Mouse (Mus musculus) liver, embryonic 14.5 days (tissue): ENCODE measurements around the gene Smarcd3. TPM values are rescaled to one million over a fixed set of nuclear protein-coding genes. Genes with fewer than 3 reads are reported as not detected.

Experiments used
- ATAC-seq: fragments of 200-750 bp; cut with Nextera tagmentation; 2 replicates; pipeline ENCODE4 v1.8.0; 2017; ENCODE audit warnings: moderate number of reproducible peaks, mild to moderate bottlenecking, moderate library complexity; ENCODE audit not compliant: insufficient read depth
- DNase-seq, 3 experiments: peaks; one replicate each; pipeline ENCODE4 v3.0.0-alpha.2; 2012 to 2013; ENCODE audit warnings: low read depth in 3 of 3, low spot score in 3 of 3
- H3K27ac ChIP-seq: fragments of 300-500 bp; sonication (generic); 2 replicates; pipeline ENCODE4 v1.5.1; 2014; ENCODE audit warnings: moderate library complexity, mild to moderate bottlenecking, control low read depth, inconsistent platforms
- H3K27me3 ChIP-seq: fragments of 300-500 bp; sonication (generic); 2 replicates; pipeline ENCODE4 v1.6.1; 2014; ENCODE audit warnings: mild to moderate bottlenecking, low read length, moderate library complexity; ENCODE audit not compliant: control insufficient read depth, insufficient read depth
- H3K36me3 ChIP-seq: fragments of 300-500 bp; sonication (generic); replicated peaks from 2 replicates; pipeline ENCODE4 v1.6.1; 2014; ENCODE audit warnings: low read depth; ENCODE audit not compliant: control insufficient read depth, insufficient read depth
- H3K4me1 ChIP-seq, 2 experiments: fragments of 200-500 bp in 1 of 2; fragments of 300-500 bp in 1 of 2; sonication (generic) in 1 of 2; replicated peaks; 2 replicates each; pipeline ENCODE4 v1.6.1; 2012 to 2014; ENCODE audit warnings: antibody characterized with exemption in 1 of 2, inconsistent platforms in 1 of 2, low read length in 1 of 2; ENCODE audit not compliant: control insufficient read depth in 2 of 2, insufficient read depth in 2 of 2
- H3K4me2 ChIP-seq: fragments of 300-500 bp; sonication (generic); 2 replicates; pipeline ENCODE4 v1.6.1; 2014; ENCODE audit warnings: low read depth, mild to moderate bottlenecking, control low read depth, moderate library complexity
- H3K4me3 ChIP-seq, 2 experiments: fragments of 200-500 bp in 1 of 2; fragments of 300-500 bp in 1 of 2; sonication (generic) in 1 of 2; 2 replicates each; pipeline ENCODE4 v1.5.1; 2012 to 2014; ENCODE audit warnings: low read depth in 2 of 2, low read length in 2 of 2, mild to moderate bottlenecking in 2 of 2, control low read depth in 1 of 2, inconsistent platforms in 1 of 2, moderate library complexity in 1 of 2; ENCODE audit not compliant: insufficient read depth in 1 of 2
- H3K9ac ChIP-seq: fragments of 300-500 bp; sonication (generic); replicated peaks from 2 replicates; pipeline ENCODE4 v1.6.1; 2014; ENCODE audit warnings: mild to moderate bottlenecking, control low read depth, moderate library complexity
- H3K9me3 ChIP-seq: fragments of 300-500 bp; sonication (generic); 2 replicates; pipeline ENCODE4 v1.6.1; 2016; ENCODE audit warnings: low read length, mixed read lengths; ENCODE audit not compliant: control insufficient read depth
- CTCF ChIP-seq: IDR thresholded peaks from 2 replicates; pipeline ENCODE4 v1.5.1; 2016; ENCODE audit warnings: antibody characterized with exemption, low read depth, control low read depth
- EP300 ChIP-seq: IDR thresholded peaks from 2 replicates; pipeline ENCODE4 v1.6.1; 2016; ENCODE audit warnings: antibody characterized with exemption, low read depth
- WGBS: fragments of 180-500 bp; shearing (Covaris S2); extraction: QIAGEN DNeasy Blood & Tissue Kit; methylation state at CpG from one replicate; pipeline ENCODE4 v1.1.7; 2014; ENCODE audit not compliant: insufficient replicate concordance; 5-methylcytosine and 5-hydroxymethylcytosine counted together
- polyA plus RNA-seq, 2 experiments: library from polyadenylated mRNA; depleted of rRNA in 1 of 2; stranded (reverse) in 1 of 2; unstranded in 1 of 2; fragments of >200 nt; fragmentation: Nextera tagmentation in 1 of 2; extraction: Ambion mirVana in 1 of 2; gene quantifications; 2 replicates each; pipeline versions ENCODE4 v1.2.1 to v1.2.3; 2012 to 2014

Gene Smarcd3
- 1.1 and 1.5 TPM in 2 replicates for polyA plus RNA-seq (2012; rRNA removed)
- polyA plus RNA-seq (2014; fragmentation: Nextera tagmentation; extraction: Ambion mirVana), result 0.95 and 1.0 TPM in 2 replicates

- TF ChIP-seq EP300, result no peak
- TF ChIP-seq CTCF, result no peak
- Histone ChIP-seq H3K27ac (no peak within 1 kb of the TSS), H3K9me3 (no peaks in the 10 kb centered on the region), H3K4me3 (peak within 1 kb of the TSS in 1 of 2 experiments; percentile 1; a peak in 1 of 4 replicates), H3K9ac (no peak within 1 kb of the TSS), H3K4me1 (no peaks in the 10 kb centered on the region), H3K27me3 (peaks cover 9% of the 10 kb centered on the region), H3K36me3 (no peaks in the 10 kb centered on the region), H3K4me2 (peak within 1 kb of the TSS; percentile 11; the same call in 1 of the 2 replicates)
- 7% methylated on average over 37 of the region's 37 CpGs for WGBS
- no peak for ATAC-seq
- no peak for DNase-seq
Observed at GRCm38 (mm10) chr5:24623986-24624821, at the start of gene Smarcd3. TSS of gene Smarcd3 (minus strand) at chr5:24624411.

- no peak overlapping the region for H3K27ac ChIP-seq
- 56% methylated on average over 6 of the region's 6 CpGs for WGBS
- no peak for DNase-seq
- no peaks in the 10 kb centered on the region for H3K4me1 ChIP-seq
- H3K4me2 ChIP-seq, result no peak overlapping the region
- H3K36me3 ChIP-seq, result no peaks in the 10 kb centered on the region
- no peak for ATAC-seq
- H3K9me3 ChIP-seq, result no peaks in the 10 kb centered on the region
- TF ChIP-seq EP300, result no peak
- TF ChIP-seq CTCF, result no peak
- H3K9ac ChIP-seq, result no peak overlapping the region
- no peak overlapping the region for H3K4me3 ChIP-seq
- H3K27me3 ChIP-seq, result no peaks in the 10 kb centered on the region
Observed at GRCm38 (mm10) chr5:24661457-24661856, 37.2 kb upstream of the Smarcd3 start.

GRCm38 (mm10) chr5:24659708-24660423 lies 35.7 kb upstream of the Smarcd3 start:
- DNase-seq, result no peak
- H3K4me2 ChIP-seq, result no peak overlapping the region
- 43% methylated on average over 4 of the region's 4 CpGs for WGBS
- H3K27ac ChIP-seq, result no peak overlapping the region
- no peaks in the 10 kb centered on the region for H3K9me3 ChIP-seq
- no peak for ATAC-seq
- TF ChIP-seq CTCF (no peak), EP300 (no peak)
- H3K27me3 ChIP-seq, result no peaks in the 10 kb centered on the region
- no peak overlapping the region for H3K9ac ChIP-seq
- no peaks in the 10 kb centered on the region for H3K36me3 ChIP-seq
- no peak overlapping the region for H3K4me3 ChIP-seq
- no peaks in the 10 kb centered on the region for H3K4me1 ChIP-seq

GRCm38 (mm10) chr5:24657113-24657512 lies 32.9 kb upstream of the Smarcd3 start:
- no peak overlapping the region for H3K4me2 ChIP-seq
- no peak overlapping the region for H3K9ac ChIP-seq
- H3K4me1 ChIP-seq, result no peaks in the 10 kb centered on the region
- no peak overlapping the region for H3K27ac ChIP-seq
- DNase-seq (no peak), ATAC-seq (no peak)
- H3K9me3 ChIP-seq, result no peaks in the 10 kb centered on the region
- H3K4me3 ChIP-seq, result no peak overlapping the region
- H3K36me3 ChIP-seq, result no peaks in the 10 kb centered on the region
- no peaks in the 10 kb centered on the region for H3K27me3 ChIP-seq
- 57% methylated on average over 2 of the region's 2 CpGs for WGBS
- TF ChIP-seq EP300, result no peak

GRCm38 (mm10) chr5:24654491-24654890 lies 30.3 kb upstream of the Smarcd3 start:
- H3K27me3 ChIP-seq, result no peaks in the 10 kb centered on the region; the same call in 1 of the 2 replicates
- TF ChIP-seq CTCF, result no peak
- TF ChIP-seq EP300, result no peak
- DNase-seq (no peak), ATAC-seq (no peak)
- no peaks in the 10 kb centered on the region for H3K36me3 ChIP-seq
- no peak overlapping the region for H3K27ac ChIP-seq
- H3K9ac ChIP-seq, result no peak overlapping the region
- 49% methylated on average over 6 of the region's 6 CpGs for WGBS
- no peaks in the 10 kb centered on the region for H3K4me1 ChIP-seq
- H3K4me3 ChIP-seq, result no peak overlapping the region
- no peak overlapping the region for H3K4me2 ChIP-seq
- no peaks in the 10 kb centered on the region for H3K9me3 ChIP-seq
